Mouse (Mus musculus) thymus, postnatal 14 days (tissue): ENCODE results near the gene Zmynd15.
A peak's percentile ranks its signal among the peaks of the same experiment; 100 is the strongest.

Source experiments
- DNase-seq: peaks from one replicate; pipeline ENCODE4 v3.0.0; 2021

Zmynd15 gene

GRCm38 (mm10) chr11:70506962-70507515, 47.8 kb downstream of the Zmynd15 start:
- peak; percentile 54 for DNase-seq

DNA sequence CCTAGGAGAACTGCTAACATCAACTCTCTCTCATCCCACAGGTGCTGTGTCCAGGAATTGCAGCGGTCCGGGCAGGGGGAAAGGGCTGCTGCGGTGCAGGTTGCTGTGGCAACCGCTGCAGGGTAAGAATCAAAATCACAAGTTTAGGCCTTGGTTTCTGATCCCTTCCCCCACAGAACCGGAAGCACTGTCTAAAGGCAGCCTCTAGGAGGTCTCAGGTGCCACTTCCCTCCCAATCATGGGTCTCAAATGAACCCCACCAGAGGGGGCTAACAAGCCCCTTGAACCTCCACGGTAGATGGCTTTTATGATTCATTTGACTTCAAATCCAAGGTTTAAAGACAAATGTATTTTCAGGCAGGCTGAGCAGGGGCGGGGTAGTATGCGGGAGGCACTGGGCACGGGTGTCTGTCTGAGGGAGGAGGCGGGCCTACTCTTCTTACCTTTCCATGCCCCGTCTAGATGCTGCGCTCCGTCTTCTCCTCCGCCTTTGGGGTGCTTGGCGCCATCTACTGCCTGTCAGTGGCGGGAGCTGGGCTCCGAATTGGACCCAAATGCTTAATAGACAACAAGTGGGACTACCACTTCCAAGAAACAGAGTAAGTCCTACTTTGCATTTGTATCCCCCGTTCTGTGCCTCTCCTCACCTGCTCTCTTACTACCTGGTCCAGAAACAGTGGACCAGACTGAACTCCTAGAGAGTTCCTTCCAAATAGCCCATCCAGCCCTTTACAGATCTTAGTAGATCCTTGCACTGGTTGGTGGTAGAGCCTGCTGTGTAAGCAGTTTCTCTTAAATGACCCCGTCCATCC, 50.7 kb downstream of the Zmynd15 start:
- DNase-seq, result peak; percentile 72

GRCm38 (mm10) chr11:70511242-70511641, 52.0 kb downstream of the Zmynd15 start:
- DNase-seq, result no peak

GRCm38 (mm10) chr11:70511825-70512224, 52.6 kb downstream of the Zmynd15 start:
- no peak for DNase-seq

- no peak for DNase-seq
Observed at GRCm38 (mm10) chr11:70512709-70513342, 53.6 kb downstream of the Zmynd15 start.

DNA sequence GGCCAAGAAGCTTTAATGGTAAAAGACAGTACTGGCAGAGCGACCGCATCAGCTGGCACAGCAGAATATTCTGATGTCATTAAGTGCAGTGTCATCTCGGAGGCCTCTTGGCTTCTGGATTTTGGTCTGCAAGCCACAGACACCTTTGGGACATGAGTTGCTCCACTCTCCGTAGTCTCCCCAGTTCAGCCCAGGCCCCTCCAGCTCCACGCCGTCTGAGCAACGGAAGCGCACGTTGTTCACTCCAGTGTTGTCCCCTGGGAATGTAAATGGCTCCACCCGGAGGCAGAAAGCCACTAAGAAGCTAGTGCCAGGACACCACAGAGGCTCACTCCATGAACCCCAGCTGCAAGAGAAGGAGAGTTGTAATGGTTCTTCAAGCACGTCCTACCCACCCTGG, 54.3 kb downstream of the Zmynd15 start:
- no peak for DNase-seq

GRCm38 (mm10) chr11:70514288-70514687, 55.1 kb downstream of the Zmynd15 start, which contains the start of gene Vmo1:
Gene Vmo1 (minus strand): TSS chr11:70514616.
- DNase-seq, result no peak
